Mouse (Mus musculus): ENCODE data around the gene Gm49336. TPM values are rescaled to one million over a fixed set of nuclear protein-coding genes. Genes with fewer than 3 reads are reported as not detected.

The Gm49336 gene
- 10 to 100 TPM; 35.1 to 39.2 TPM for total RNA-seq (2021)
- long read RNA-seq, experiment 1, transcript Gm49336-201 (15 exons, 3,913 nt) = major isoform, 17 of 20 reads
- long read RNA-seq, experiment 1, partial matches to known transcripts = 0 of 20 reads
- long read RNA-seq, experiment 1, other reads (novel, unspliced or antisense) = 2 of 20 reads
- long read RNA-seq, experiment 2, transcript Gm49336-201 (15 exons, 3,913 nt) = major isoform, 43 of 59 reads
- long read RNA-seq, experiment 2, partial matches to known transcripts = 10 of 59 reads
- long read RNA-seq, experiment 2, other reads (novel, unspliced or antisense) = 6 of 59 reads

DNA sequence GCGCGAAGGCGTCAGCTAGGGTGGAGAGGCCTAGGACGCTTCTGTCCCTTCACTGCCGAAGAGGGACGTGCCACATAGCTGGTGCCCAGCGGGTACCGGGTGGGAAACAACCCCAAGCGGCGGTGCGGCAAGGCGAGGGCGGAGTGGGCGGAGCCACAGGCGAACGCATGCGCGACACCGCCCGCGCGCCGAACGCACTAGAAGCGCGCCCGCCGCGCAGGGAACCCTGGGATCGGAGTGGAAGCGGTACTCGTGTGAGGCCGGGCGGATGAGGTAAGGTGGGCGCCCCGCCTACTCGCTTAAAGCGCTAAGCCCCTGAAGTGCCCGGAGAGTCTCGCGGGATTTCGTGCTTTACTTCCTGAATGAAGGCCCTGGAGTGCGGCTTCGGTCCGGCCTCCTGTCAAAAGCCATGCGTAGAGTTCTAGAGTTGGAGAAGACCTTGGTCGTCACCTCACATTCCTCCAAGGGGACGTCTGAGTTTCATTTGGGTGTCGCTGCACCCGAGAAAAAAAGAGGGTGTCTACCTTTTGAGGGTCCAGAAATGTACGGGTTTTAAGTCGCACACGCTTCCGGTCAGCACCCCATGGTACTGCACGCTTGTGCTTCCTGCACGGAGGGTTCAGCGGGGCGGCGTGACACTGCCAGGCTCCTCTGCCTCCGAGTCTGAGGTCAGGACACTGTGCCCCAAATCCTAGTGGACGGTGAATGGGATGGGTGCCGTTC, at the start of gene Gm49336, which contains the start of gene Nupl1:
Gene Gm49336 (minus strand): TSS at position 227 of the 723 bp plus-strand sequence.
Gene Nupl1 (minus strand): TSS at position 151 of the 723 bp plus-strand sequence.
- peak; percentile 93 to 94 for DNase-seq (ENCODE audit: low spot score in 2 of 2)

GRCm38 (mm10) chr14:60301024-60301423, 49.7 kb upstream of the Gm49336 start:
- DNase-seq (ENCODE audit: low spot score in 2 of 2) = no peak

DNA sequence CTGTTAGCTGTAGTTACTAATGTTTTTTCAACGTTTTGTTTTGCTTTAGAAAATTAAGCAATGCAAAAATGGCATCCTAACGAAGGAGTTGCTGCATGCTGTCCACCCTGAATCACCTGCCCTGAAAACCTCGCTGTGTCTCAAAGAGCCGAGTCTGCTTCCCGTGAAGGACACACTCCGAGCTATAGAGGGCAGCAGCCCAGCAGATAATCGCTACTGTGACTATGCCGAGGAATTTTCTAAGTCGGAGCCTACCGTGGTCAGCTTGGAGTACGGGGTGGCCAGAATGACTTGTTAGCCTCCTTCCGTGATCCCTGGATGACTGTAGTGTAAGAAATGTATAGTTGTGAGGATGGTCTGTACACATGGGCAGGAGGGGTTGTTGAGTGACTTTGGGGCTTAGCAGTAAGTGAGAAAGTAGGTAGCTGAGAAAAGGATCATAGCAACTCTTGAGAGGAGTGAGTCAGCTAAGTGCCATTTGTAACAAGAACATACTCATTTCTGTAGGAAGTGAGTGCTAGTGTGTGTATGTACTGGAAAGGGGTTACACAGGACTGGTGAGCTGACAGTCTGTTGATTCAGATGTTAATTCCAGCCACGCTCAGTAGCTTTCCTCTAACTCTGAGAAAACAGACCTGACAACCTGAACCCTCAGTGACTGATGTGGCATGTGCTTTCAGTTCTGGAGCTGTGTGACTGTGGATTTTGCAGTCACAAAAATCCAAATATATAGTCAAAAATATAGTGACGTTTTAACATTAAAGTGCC, 49.1 kb upstream of the Gm49336 start:
- DNase-seq (ENCODE audit: low spot score in 2 of 2) = no peak

DNA sequence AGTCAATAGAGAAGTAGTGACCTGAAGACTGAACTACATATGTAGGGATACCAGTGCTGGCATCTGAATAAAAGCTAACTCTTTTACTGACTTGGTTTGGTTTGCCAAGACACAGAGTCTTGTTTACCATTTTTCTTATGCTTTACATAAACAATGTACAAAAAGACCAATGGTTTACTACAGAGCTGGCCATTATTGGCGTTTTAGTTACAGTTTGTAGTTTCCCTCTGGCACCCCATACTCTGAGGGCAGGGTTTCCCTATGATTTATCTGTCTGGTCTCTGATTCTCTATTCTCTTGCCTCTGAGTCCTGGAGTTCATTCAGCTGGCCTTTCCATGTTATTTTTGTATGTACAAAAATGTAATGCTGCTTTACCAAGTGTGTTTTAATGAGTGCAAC, 44.2 kb upstream of the Gm49336 start:
- DNase-seq (ENCODE audit: low spot score in 2 of 2) = no peak

DNA sequence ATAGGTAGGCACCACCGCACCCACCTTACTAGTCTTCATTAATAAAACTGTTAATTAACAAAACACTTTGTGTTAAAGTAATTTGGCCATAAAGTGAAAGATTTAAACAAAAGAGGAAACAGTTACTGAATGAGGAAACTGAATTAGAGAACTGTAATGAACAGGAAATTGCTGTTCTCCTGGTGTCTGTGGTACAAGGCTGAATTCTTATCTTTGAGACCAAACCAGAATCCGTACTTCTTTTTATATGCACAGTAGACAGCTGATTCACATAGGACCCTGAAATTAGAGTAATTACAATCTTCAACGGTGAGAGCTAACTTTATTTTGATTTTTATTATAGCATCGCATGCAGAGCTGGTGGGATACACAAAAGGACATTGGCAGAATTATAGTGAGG, 39.1 kb upstream of the Gm49336 start:
- DNase-seq (ENCODE audit: low spot score in 2 of 2) = no peak

DNA sequence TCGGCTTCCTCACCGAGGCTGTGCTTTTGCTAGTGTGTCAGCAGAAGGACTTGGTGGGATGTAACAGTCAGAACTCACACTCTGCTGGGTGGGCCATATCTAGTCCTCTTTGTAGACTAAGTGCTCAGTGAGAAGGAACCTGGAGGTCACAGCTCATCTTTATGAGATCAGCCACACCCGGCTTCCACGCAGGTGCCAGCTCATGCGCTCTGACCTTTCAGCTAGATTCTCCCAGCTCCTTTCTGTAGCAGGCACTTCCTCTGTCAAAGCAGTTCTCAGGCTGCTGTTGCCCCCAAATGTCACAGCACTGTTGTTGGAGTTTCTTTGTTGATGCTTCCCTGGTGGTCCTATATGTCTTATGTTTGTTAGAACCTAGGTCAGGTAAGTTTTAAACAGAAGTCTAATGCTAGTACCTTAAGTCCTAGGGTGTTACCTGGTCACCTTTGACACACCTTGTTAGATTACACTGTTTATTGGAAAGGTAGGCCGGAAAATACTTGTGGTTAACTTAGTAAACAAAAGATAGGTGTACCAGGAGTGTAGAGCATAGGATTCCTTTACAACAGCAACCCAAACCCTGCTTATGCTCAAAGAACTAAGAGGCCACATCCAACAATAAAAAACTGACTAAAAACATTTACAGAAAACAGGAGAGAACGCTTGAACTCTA, 35.0 kb upstream of the Gm49336 start:
- DNase-seq (ENCODE audit: low spot score in 2 of 2) = no peak

DNA sequence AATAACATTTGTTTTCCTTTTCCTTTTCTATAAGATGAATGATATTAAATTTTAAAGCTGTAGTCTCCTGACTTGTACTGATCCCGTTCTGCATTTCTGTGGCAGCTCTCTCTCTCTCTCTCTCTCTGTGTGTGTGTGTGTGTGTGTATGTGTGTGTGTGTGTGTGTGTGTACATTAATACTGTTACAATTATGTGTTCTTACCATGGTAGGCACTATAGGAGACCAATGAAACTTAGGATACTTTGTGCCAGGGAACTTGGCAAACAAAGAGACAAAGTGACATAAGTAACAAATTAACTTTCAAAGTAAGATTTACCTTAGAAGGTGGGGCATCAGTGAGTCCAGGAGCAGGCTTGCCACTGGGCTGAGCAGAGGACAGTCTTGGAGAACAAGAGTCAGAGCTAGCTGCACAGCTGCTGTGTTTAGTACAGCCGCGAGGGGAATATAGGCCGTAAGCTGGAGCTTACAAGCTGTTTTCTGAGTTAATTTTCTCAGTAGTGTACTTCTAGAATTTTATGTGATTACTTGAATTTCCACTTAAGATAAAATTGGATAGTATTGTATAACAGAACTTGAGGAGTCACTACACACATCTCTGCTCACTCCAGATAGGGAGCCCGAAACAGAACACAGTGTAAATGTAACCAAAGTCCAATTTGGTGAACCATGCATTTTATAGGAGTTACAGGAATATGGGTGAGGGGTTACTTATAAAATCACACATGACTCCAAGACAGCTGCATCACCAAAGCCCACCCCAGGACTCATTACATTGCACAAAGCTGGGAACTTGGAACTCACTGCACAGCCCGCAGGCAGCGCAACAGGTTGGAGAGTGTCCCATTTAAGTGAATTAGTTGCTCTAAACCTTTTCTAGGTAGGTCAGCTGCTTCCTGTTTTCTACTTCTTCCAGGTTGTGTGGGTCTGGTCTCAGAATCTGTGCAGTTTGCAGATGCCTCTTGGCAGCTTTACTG, 24.3 kb upstream of the Gm49336 start:
- no peak for DNase-seq (ENCODE audit: low spot score in 2 of 2)

- no peak for DNase-seq (ENCODE audit: low spot score in 2 of 2)
Measured at GRCm38 (mm10) chr14:60273346-60273745, 22.0 kb upstream of the Gm49336 start.

DNA sequence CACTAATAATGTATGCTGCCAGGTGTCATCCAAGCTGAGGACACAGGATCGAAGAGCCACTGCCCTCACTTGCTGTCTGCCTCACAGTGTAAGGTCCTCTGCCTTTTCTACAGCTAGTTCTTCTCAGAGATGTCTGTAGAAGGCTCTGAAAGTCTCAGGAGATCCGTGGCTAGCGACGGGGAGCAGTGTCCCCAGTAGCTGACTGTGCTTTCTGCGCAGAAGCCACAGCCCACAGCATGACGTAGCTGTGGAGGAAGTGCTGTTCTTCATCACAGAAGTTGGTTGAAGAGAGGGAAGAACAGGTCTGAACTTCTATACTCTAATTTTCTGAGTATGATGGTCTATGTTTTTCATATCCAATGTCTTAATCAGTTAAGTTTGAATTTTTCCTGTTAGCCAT, 18.0 kb upstream of the Gm49336 start:
- DNase-seq (ENCODE audit: low spot score in 2 of 2) = no peak

DNA sequence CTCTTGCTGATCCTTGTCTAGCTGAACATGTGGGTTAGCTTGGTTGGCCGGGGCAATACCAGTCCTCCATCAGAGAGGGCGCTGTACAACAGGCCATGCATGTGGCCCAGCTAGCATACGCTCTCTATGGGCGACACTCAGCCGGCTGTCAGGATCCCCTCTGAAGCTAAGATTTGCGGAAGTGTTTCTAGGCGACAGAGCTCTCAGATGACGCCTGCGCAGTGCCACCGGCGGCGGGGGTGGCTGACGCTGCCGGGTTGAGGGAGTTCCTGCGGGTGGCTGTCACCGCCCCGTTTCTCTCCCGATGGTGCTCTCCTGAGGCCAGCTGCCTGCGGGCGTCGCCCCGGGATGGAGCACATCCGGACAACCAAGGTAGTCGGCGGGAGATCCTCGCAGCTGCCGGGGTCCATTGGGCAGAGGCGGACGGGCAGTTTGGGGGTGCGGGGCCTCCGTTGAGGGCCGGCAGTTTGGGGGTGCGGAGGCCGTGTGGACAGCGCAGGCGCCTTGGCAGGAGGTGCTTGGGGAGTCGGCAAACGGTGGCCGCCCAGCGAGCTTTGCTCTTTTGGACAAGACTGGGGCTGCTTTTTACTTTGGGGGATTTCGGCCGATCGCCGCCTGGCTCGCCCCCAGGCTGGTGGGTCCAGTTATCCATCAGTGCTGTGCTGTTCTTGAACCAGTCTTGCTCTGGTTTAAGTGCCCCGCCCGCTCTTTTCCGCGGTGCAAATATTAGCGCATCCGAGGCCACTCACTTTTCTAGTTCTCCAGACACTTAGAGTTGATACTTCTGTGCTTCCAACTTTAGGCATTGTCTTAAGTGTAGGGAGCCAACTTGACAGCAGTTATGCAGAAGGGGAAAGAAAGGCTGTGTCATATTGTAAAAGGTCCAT, 13.9 kb upstream of the Gm49336 start, which contains the start of gene Mtmr6:
Gene Mtmr6 (plus strand): TSS at position 239 of the 887 bp plus-strand sequence.
- DNase-seq (ENCODE audit: low spot score in 2 of 2) = peak; percentile 87

DNA sequence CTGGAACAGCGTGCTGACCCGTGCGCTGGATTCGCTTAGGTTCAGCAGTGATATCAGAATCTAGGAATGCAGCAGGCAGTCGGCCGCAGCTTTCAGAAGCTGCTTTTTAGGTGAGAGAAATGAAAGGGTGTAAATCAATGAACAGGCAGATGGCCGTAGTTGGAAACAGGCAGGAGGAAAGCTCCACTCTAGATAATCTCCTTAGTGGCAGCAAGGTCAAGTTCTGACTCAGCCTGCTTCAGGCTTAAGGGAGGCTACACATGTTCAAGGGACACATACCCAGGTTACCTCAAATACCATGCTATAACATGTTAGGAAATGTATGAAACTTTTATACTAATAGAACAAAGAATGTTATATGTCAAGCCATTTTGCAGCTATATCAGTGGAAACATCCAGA, 11.0 kb upstream of the Gm49336 start:
- DNase-seq (ENCODE audit: low spot score in 2 of 2) = no peak

DNA sequence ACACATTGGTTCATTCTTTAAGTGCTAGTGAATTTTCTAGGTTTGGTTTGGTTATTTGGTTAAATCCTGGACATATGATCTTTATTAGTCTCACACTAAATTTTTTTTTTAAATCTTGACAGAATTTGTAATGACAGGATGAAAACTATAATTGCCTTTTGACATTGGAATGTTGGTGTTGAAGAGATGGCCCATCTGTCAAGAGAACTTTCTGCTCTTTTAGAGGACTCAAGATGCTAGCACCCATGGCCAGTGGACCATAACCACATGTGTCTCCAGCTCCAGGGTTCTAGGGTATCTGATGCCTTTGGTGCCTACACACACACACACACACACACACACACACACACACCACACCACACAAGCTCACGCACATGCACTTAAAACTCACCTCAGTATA, 6.5 kb upstream of the Gm49336 start:
- no peak for DNase-seq (ENCODE audit: low spot score in 2 of 2)

DNA sequence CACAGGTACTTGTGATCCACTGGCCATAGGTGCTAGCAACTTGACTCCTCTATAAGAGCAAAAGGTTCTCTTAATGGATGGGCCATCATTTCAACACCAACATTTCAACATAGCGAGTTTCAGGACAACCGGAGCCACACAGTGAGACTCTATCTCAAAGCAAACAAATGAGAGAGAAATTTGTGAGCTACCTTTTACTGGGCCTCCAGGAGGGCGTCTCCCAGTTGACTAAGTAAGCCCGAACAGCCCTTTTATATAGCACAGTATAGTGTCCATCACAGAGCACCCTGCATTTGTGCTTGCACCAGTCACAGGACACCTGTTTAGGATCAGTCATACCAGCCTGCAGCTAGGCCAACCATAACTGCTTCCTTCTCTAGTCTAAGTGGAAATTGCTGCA, 5.8 kb upstream of the Gm49336 start:
- no peak for DNase-seq (ENCODE audit: low spot score in 2 of 2)

GRCm38 (mm10) chr14:60256356-60256755, 5.0 kb upstream of the Gm49336 start:
- DNase-seq (ENCODE audit: low spot score in 2 of 2) = no peak

DNA sequence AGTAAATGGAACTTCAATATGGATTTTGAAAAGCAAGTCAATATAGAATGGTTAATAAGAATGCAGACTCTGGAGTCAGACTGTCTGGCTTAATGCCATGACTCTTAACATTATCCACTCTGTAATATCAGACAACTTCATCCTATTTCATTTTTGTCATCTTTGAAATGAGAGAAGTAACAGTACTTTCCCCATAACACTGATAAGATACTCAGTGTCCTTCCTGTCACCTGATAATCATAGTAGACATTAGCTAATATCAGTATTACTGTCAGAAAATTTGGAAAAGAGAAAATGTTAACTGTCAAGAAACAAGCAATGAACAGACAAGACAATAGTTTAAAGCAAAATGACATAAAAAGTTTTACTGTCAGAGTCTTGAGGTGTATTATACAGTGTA, 3.5 kb upstream of the Gm49336 start:
- DNase-seq (ENCODE audit: low spot score in 2 of 2) = no peak

DNA sequence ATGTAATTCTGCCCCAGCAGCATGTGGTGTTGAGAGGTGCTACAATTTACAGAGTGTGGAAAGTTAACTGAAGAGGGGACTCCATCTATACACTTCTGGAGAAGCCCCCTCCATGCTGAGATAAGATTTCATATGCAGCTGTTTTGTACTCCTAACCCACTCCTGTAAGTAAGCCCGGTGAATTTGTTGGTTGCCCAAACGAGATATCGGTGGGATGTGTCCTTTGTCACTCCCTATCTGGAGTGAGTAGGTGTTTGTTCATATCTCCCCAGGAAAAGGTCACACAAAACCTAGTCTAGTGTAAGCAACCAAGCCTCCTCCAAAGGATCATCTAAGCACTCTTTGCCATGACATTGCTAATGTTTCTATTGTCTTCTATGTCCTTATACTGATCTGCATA, 2.2 kb upstream of the Gm49336 start:
- no peak for DNase-seq (ENCODE audit: low spot score in 2 of 2)

DNA sequence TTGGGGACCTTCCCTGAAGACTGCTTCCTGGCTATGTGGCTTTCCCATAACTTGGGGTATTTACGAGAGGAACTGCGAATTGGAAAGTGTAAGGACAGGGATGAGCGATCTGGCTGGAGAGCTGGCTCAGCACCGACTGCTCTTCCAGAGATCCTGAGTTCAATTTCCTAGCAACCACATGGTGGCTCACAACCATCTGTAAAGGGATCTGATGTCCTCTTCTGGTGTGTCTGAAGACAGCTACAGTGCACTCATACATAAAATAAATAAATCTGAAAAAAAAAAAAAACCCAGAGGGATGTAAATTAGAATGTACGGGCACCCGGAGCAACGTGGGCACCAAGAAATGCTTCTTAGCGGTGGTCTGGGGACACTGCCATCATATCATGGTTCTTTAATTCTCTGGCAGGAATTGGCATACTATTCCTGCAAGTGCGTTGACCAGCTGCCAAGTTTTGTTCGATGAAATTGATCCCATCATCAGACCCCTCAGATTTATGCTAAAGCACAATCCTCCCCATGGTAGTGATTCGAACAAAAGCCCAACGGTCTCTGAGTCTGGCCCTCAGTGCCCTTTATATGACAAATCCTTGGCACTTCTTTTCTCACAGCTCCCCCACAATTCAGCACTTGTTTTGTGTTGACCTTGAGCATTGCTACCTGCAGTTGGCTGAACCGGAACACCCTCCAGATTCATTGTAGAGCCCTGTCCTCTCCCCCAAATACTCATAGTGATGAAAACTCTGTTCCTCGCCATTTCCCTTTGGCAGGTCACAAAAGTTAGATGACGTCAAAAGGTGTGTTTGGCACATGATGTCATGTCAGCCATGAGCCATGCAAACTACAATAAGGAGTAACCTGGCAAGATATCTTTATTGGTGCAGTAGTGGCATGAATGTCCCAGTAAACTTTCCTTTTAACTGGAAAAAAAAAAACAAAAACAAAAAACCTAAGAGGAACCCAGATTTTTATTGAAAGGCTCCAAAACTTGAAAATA, 995 bp upstream of the Gm49336 start:
- no peak for DNase-seq (ENCODE audit: low spot score in 2 of 2)

DNA sequence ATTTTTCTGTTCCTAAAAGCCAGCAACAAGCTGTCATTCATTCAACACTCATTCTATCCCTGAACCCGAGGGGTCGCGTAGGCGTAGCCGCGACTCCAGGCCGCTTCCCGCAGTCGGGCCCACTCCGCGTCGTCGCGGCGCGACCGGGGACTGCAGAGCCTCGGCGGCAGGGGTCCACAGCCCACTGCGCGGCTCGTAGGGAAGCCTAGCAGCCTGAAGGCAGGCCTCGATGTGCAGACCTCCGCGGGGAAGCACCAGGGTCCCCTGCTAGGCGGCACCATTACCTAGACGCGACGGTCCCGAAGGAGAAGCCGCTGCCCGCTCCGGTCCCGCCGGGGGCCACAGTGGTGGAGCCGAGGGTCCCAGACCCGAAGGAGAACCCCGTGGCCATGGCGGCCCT, 428 bp downstream of the Gm49336 start:
- no peak for DNase-seq (ENCODE audit: low spot score in 2 of 2)

Measured in adrenal gland, adult 18-20 months (tissue).